Mouse (Mus musculus): ENCODE measurements around the gene Il13ra1.

Gene Il13ra1

DNA sequence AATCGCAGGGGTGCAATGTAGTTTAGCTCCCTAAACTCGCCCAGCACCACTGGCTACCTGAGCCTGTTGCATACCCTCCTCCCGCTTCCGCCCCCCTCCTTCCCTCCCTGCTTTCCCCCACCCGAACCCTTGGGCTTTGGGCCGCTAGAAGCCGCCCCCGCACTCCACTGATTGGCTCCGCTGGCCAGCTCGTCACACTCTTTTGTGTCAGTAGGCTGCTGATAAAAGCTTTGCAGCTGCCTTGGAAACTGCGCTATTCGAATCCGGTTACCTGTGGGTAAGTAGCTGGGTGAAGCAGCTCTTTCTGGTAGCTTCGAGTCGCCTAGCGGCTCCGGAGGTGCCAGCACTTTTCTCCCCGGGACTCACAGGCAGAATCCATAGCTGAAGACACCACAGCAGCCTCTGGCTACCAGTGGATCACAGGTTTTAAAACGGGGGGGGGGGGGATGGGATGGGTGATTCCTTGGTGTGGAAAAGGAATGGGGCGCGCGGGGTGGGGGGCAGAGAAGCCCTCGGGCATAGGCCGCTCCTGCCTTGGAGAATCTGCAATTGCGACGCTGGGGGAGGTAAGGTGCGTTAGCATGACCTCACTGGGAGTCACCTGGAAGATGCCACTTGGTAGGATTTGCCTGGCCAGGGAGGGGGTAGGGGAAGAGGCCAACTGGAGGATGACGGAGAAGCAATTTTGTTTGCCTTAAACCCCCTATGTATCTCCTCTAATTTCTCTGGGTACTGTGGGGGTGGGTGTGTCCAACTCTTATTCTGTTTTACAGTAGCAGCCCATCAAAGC is 84.0 kb downstream of the Il13ra1 start, which contains the start of gene Zcchc12:
Gene Zcchc12 (plus strand): TSS at position 169 of the 790 bp plus-strand sequence.
- DNase-seq (ENCODE audit: low spot score in 2 of 2): peak; percentile 25 to 28

DNA sequence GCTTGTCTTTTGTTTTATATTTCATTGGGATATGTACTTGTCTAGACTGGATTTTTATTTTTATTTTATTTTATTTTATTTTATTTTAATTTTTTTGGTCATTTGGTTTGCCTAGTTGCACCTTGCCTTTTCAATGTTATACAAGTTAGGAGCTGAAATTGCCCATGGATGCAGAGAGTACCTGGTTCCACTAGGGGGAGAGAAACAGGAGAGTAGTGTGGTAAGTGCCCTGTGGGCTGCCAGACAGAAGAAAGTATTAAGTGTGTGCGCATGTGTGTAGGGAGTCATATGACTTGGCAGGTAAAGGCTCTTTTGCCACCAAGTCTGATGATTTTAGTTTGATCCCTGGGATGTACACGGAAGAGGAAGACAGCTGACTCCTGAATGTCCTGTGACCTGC is 97.6 kb downstream of the Il13ra1 start:
- DNase-seq (ENCODE audit: low spot score in 2 of 2): no peak

DNA sequence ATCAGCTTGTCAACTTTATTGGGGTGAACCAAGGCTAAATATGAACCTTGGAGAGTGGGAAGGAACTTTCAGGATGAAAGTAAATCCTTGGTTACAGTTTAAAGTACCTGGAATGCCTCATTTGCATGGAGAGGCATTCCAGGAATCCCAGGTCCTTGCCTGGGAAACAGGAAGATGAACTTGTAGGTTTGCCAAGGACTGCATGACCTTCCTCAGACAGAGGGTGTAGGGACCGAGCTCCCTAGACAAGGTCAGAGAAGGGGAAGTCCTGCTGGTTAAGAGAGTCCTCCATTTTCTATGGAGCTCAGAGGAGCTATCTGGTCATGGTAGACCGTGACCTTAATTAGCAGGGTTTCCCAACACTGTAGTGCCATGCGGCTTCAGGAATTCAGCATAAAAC is 99.3 kb downstream of the Il13ra1 start:
- DNase-seq (ENCODE audit: low spot score in 2 of 2): no peak

Measured in cerebellum, postnatal 4 days (tissue).